Mouse (Mus musculus) E14TG2a.4 (cell line): Measurements from ENCODE around the gene Nipsnap3a.

Experiments used
- H3K27me3 ChIP-seq: 2 replicates; pipeline ENCODE4 v1.6.1; 2014; ENCODE audit warnings: low read length, control low read depth; ENCODE audit not compliant: insufficient read depth
- H3K36me3 ChIP-seq: 2 replicates; pipeline ENCODE4 v1.6.1; 2014; ENCODE audit warnings: low read length, control low read depth; ENCODE audit not compliant: insufficient read depth
- H3K4me1 ChIP-seq: replicated peaks from 2 replicates; pipeline ENCODE4 v1.6.1; 2014; ENCODE audit warnings: low read depth, low read length, control low read depth
- H3K4me3 ChIP-seq: replicated peaks from 2 replicates; pipeline ENCODE4 v1.5.1; 2014; ENCODE audit warnings: mild to moderate bottlenecking, low read length
- H3K9me3 ChIP-seq: 2 replicates; pipeline ENCODE4 v1.6.1; 2014; ENCODE audit warnings: low read length, control low read depth
- CTCF ChIP-seq: conservative IDR thresholded peaks from 2 replicates; pipeline ENCODE4 v1.5.1; 2014; ENCODE audit warnings: low read length
- NANOG ChIP-seq: IDR thresholded peaks from 2 replicates; pipeline ENCODE4 v1.6.1; 2014; ENCODE audit warnings: borderline replicate concordance, low read length, mixed read lengths
- POU5F1 ChIP-seq: IDR thresholded peaks from 2 replicates; pipeline ENCODE4 v1.6.1; 2014; ENCODE audit warnings: low read length, borderline replicate concordance

The Nipsnap3a gene

GRCm38 (mm10) chr4:53030326-53030948 lies 41.4 kb downstream of the Nipsnap3a start:
- Histone ChIP-seq H3K9me3 (no peaks in the 10 kb centered on the region), H3K4me3 (no peak overlapping the region), H3K36me3 (peaks cover 25% of the 10 kb centered on the region), H3K4me1 (peaks cover 3% of the 10 kb centered on the region; the same call in 1 of the 2 replicates), H3K27me3 (no peaks in the 10 kb centered on the region)
- TF ChIP-seq NANOG = no peak

GRCm38 (mm10) chr4:53043819-53044218 lies 54.7 kb downstream of the Nipsnap3a start:
- no peak for TF ChIP-seq NANOG
- no peak for TF ChIP-seq POU5F1
- no peak for TF ChIP-seq CTCF
- peaks cover 53% of the 10 kb centered on the region for H3K36me3 ChIP-seq
- no peaks in the 10 kb centered on the region for H3K27me3 ChIP-seq
- peaks cover 7% of the 10 kb centered on the region for H3K4me1 ChIP-seq
- no peak overlapping the region for H3K4me3 ChIP-seq
- H3K9me3 ChIP-seq = no peaks in the 10 kb centered on the region

DNA sequence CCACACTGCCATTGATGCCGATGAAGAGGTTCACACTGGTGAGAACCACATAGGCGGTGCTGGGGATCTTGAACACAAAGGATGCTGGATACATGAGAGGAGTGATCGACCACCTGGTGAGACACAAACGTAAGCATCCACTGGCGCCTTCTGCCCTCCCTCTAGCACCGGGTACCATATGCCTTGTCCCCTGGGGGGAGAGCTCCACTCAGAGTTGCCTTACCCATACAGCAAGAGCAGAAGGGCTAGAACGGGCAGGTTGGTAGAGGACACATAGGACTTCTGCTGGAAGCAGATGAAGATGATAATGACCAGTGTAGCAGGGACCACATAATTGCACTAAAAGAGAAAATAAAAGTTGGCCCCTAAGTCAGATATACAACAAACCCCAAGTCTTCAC lies 56.7 kb downstream of the Nipsnap3a start:
- H3K27me3 ChIP-seq = no peaks in the 10 kb centered on the region
- peaks cover 7% of the 10 kb centered on the region for H3K4me1 ChIP-seq
- no peaks in the 10 kb centered on the region for H3K9me3 ChIP-seq
- TF ChIP-seq POU5F1 = no peak
- TF ChIP-seq CTCF = no peak
- no peak for TF ChIP-seq NANOG
- peaks cover 54% of the 10 kb centered on the region for H3K36me3 ChIP-seq
- H3K4me3 ChIP-seq = no peak overlapping the region

GRCm38 (mm10) chr4:53046238-53047022 lies 57.4 kb downstream of the Nipsnap3a start:
- Histone ChIP-seq H3K4me1 (peaks cover 7% of the 10 kb centered on the region), H3K9me3 (no peaks in the 10 kb centered on the region), H3K4me3 (no peak overlapping the region), H3K36me3 (peaks cover 48% of the 10 kb centered on the region), H3K27me3 (no peaks in the 10 kb centered on the region)
- TF ChIP-seq CTCF = no peak
- no peak for TF ChIP-seq NANOG
- no peak for TF ChIP-seq POU5F1
